Mouse (Mus musculus): Measurements from ENCODE around the gene Col27a1.

Col27a1 gene

GRCm38 (mm10) chr4:63260506-63260905 is 46.7 kb downstream of the Col27a1 start:
- no peak for DNase-seq (ENCODE audit: low spot score)

DNA sequence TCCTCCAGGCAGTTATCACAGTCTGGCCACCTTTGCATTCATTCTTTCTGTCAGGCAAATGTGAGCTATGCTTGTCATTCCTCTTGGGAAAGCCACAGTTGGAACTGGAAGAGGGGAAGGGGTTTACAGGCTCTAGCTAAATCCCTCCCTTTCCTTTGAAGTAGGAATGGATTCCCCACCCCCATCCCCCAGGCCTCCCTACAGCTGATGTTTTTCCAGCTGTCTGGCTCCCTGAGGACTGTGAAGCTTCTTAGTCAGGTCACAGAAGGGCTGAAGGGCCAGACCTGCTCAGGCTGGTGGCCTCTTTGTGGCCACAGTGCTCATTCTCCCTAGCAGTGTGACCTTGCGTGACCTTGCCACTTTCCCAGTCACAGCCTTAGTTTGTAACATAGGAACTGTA is 49.1 kb downstream of the Col27a1 start:
- no peak for DNase-seq (ENCODE audit: low spot score)

DNA sequence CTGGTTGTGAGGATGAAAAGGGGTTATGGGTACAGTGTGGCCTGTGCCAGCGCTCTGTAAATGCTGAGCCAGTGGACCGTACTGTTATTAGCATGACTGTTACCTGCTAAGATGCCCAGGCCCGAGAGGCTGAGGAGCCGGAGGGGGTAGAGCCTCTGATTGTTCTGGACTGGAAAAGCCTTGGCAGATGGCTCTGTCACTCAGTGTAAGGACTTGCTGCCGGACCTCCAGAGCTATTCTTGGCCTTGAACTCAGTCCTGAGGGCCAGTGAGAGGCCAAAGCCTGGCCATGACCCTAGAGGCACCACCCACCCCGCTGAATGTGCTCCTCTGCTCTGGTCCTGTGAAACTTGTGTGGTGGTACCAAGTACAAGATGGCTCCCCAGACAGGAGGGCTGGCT is 52.5 kb downstream of the Col27a1 start:
- no peak for DNase-seq (ENCODE audit: low spot score)

DNA sequence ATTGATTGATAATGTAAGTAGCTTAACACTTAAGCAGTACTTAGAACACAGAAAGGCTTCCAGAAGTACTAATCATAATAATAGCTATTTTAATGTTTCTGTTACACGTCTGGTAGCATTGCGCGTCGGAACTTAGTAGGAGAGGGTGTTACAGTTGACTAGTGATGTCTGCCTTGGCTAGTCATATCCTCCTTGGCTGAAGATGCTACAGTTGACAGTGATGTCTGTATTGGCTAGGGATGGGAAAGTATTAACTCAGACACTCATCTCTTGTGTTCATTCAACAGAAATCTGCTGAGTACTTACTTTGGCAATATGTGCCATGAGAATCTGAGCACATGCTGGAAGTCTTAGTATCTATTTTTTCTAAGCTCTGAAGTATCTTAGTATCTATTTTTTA is 53.3 kb downstream of the Col27a1 start:
- no peak for DNase-seq (ENCODE audit: low spot score)

DNA sequence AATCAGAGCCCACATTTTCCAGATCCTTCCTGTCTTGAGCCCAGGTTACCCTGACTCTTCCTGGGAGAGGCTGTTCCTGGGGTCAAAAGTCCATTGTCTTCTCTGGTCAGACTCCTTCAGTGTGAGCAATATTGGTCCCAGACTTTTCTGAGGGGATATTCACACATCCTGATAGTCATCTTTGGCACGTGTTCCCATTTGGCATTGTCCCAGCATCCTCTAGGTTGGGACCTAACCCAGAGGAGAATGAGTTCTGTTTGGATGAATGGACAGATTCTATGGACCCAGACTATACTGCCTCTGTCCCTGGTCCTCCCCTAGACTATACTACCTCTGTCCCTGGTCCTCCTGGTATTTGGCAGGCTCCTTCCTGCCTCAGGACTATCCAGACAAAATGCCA is 53.8 kb downstream of the Col27a1 start:
- no peak for DNase-seq (ENCODE audit: low spot score)

DNA sequence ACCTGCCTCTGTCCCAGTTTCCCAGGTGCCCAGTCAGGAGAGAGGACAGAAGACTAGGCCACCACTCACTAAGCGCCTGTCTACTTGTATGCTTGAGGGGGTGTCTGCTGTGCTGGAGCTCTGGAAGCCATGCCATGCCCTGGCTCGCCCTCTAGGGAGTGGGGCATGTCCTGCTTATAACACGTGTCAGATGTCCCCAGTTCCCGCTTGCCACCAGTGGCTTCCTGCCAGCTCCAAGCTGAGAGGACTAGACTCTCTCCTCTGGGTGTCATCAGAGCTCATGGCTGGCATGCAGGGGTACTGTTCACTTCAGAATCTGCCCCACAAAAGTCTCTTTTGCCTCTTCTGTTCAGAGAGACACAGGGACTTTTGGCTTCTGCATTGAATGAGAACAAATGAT is 55.0 kb downstream of the Col27a1 start:
- DNase-seq (ENCODE audit: low spot score): no peak

DNA sequence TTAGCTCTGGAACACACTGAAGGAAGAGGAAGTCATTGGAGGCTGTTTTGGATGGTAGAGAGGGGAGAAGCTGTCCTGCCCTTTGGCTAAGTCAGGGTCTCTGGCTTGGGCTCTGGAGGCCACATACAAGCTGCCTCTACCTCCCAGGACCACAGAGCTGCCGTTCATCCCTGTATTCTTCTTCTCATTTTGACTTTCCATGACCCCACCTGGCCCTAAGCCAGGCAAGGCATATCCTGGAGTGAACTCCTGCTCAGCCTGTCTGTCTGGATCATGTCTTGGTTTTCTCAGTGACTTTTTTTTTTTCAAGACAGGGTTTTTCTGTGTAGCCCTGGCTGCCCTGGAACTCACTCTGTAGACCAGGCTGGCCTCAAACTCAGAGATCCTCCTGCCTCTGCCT is 60.7 kb downstream of the Col27a1 start:
- no peak for DNase-seq (ENCODE audit: low spot score)

DNA sequence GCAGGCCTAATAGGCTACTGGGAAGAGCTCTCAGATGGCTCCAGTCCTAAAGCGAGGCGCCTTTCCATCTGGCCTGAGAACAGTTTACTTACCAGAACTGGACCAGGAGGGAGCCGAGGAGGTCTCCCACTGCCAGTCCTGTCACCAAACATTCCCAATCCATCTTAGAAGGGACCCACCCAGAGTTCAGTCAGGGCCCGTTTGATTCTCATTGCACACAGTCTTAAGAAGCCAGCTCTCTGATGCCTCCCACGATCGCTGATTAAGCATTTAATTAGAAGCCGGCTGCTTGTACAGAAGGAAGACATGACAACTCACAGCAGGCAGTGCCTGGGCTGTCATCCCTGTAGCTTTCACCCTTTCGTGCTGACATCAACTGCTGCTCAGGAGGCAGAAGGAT is 61.4 kb downstream of the Col27a1 start:
- DNase-seq (ENCODE audit: low spot score): no peak

DNA sequence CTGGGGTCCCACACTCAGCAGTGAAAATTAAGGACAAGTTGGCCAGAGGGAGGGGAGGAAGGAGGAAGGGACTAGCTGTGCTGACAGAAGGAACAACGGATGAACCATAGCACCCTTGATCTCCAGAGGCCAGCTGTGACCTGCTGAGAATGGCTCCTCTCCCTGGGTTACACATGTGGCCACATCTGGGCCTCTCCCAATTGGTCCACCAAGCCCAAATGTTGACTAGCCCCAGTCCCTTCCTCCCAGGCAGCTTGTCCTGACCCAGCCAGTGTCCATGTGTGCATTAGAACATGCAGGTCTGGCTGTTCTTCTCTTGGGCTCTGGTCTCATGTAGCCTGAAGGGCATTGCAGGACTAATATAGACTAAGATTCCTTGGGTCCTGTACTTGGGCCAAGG is 62.8 kb downstream of the Col27a1 start:
- DNase-seq (ENCODE audit: low spot score): no peak

DNA sequence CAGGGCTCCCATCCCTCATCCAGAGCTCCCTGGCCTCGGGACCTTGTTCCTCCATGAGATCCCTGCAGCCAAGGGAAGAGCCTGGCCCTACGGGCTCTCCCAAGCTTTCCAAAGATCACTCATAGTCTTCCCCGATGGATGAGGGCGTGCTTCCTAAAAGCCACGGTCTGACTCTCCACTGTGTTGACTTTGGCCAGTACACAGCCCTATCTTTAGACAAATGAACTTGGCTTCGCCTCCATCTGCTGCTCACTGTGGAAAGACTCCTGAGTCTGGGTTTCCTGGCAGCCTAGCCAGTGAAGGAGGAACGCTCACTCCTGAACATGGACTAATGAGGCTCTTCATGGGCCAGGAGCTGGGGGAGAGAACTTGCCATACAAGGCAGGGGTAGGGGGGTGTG is 65.0 kb downstream of the Col27a1 start:
- DNase-seq (ENCODE audit: low spot score): no peak

DNA sequence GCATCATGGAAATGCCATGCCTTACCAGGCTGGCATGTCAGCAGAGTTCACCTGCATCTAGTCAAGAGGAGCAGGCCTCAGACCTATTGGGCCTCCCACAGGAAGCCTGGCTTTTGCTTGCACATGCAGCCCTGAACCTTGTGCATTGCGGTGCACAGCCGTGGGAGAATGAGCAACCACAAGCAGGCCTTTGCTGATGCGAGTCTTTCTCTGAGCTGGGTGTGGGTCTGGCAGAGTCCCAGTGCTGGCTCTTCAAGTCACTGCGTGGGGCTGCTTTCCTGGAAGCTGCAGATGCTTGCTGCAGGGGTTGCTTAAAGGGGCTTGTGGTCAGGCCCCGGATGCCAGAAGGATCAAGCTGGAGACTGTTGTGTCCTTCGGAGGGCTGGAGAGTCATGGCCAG is 67.9 kb downstream of the Col27a1 start:
- no peak for DNase-seq (ENCODE audit: low spot score)

GRCm38 (mm10) chr4:63283319-63283718 is 69.5 kb downstream of the Col27a1 start:
- DNase-seq (ENCODE audit: low spot score): no peak

- DNase-seq (ENCODE audit: low spot score): no peak
These were observed 72.2 kb downstream of the Col27a1 start for GRCm38 (mm10) chr4:63286034-63286433.

- DNase-seq (ENCODE audit: low spot score): no peak
These were observed 74.7 kb downstream of the Col27a1 start for GRCm38 (mm10) chr4:63288497-63288896.

DNA sequence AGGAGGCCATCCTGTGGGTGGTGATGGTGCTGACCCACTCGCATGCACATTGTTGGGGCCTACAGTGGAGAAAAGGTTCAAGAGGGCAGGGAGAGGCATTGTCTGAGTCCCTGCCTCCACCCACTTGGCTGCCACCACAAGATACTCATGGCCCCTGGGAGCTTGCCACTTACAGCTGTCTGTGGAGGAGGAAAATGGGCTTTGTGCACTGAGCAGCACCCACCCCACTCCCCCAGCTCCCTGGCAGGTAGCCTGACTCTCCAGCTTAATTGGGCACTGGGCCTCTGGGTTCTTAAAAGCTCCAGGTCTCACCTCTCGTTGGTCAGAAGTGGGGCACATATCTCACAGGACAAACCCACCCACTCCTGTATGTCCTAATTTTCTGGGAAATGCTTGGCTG is 76.3 kb downstream of the Col27a1 start:
- DNase-seq (ENCODE audit: low spot score): no peak

DNA sequence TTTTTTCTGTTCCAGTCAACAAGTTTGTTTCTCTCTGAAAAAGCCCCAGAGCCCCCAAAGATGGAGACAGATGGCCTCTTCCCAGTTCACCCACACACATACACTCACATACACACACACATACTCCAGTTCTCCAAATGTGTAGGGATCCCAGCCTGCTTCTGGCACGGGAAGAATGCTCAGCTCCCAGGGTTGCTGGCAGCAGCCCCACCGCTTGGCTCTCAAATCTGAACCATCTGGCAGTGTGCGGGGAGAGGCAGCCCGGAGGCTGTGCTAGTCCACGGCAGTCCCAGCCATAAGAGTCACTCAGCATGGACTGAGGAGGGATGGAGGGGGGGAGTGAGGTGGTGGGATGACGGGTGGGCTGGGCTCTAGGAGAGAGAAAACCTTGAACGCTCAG is 77.3 kb downstream of the Col27a1 start:
- peak; percentile 77 for DNase-seq (ENCODE audit: low spot score)

GRCm38 (mm10) chr4:63291658-63292057 is 77.9 kb downstream of the Col27a1 start:
- DNase-seq (ENCODE audit: low spot score): no peak

DNA sequence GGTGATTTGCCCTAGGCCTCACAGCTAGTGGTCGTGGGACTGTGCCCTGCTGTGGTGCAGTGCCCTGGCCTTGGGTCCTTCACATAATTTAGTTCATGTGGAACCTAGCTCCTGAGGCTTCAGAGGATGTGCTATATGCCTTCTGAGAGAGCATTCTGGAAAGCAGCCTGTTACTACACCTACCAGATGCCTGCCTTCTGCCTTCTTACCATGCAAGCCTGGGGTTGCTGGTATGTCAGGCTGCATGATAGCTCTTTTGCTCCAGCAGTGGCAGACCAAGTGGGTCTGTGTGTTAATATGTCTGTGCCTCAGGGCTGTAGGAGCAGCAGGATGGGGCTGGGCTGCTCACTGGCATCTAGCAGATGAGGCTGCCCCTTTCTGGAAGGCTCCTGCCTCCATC is 81.8 kb downstream of the Col27a1 start:
- no peak for DNase-seq (ENCODE audit: low spot score)

DNA sequence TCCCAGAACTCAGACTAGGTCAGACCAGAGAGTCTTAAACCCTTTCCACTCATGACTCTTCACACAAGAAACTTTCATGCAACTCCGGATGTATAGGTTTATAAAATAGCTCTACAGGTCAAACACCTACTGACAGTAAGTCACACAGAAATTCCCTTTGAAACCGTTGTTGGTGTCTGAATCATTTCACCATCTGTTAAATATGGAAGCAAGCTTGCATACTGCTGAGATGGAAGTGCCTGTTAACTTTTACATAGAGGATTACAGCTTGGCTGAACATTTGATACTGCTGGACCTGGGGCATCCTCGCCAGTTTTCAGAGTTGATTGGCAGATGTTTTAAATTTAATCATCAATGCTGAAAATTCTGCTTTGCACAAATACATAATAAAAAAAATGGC is 82.5 kb downstream of the Col27a1 start:
- DNase-seq (ENCODE audit: low spot score): no peak

DNA sequence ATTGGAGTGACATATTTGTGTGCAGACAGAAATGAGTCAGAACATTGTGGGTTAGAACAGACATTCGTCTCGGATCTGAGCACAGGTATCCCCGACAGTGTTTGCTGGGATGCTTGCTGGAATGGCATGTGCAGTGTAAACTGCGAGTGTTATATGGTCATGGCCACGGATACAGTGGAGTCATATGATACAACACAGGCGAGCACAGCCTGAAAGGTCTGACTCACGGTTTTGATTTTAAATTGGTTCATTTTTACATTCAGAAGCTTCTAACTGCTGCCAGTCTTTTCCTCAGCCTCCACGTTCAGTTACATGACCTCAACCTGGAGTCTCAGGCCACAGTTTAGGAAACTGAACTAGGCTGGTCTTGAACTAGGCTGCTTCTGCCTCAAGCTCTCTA is 83.1 kb downstream of the Col27a1 start:
- DNase-seq (ENCODE audit: low spot score): no peak

DNA sequence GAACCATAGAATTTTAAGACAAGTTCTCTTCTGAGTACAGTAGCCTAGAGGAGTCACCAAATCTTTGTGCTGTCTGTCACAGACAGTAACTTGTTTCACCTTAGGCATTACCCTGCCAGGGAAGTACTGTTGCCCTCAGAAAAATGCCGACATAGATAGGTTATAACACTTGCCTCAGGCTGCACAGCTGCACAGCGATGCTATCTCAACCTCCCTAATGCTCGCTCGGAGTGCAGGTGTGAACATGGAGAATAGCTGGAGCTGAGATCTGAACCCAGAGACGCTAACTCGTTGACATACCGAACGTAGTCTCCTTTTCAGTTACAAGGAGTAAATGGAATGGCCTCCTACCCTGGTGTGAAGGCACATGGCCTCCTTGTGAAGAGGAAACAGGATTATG is 84.4 kb downstream of the Col27a1 start:
- DNase-seq (ENCODE audit: low spot score): no peak

DNA sequence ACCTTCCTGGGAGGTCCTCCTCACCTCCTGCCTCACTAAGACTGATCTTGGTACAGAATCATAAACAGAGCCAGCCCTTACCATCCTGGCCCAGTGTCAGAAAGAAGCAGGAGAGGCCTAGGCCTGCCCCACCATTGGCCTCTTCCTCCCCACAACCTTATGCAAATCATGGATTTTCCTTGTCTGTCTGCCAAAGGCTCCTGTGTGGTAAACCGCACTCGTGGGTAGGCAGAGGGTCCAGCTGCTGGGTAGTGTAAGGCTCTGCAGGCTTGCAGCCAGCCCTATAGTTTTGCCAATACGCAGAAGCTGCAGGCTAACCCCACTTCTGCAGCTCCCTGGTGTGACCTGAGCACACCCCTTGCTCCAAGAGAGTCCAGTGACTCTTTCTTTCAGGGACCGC is 88.8 kb downstream of the Col27a1 start:
- DNase-seq (ENCODE audit: low spot score): no peak

DNA sequence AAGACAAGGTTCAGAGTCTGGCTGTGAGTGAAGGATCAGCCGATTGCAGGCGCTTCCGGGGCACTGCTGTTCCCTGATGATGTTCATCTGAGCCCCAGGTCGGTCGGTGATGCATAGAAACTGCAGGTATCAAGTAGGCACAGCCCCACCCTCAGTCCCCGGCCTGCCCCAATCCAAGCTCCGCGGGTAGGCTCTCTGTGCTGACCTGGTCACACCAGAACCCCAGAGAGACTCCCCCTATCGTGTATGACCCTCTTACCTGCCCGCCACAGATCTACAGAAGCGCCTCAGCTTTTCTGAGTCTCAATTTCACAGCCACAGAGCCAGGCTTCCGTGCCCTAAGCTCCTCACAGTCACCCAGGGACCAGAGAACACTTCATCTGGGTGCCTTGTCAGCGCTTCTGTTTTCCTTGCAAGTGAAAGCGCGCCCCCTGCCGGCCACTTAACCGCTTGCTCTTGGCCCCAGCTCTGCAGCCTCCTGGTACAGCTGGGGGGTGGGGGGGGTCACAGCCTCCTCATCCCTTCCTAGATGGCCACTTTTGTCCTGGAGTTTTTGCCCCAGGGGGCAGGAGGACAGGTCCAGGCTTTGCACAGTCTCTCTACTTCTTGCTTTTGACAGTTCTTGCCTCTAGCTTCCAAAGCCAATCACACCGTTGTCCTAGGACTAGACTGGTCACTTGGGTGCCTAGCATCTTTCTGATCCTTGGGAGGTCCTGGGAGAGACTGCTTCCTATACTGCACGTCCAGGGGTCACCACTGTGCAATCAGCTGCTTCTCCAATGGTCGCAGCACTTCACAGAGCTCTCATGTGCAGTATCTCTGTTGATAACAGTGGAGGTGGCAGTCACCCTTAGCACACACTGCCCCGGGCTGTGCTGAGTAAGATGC is 93.6 kb downstream of the Col27a1 start:
- peak; percentile 79 for DNase-seq (ENCODE audit: low spot score)

GRCm38 (mm10) chr4:63308316-63308715 is 94.5 kb downstream of the Col27a1 start:
- DNase-seq (ENCODE audit: low spot score): no peak

Measured in layer of hippocampus, adult 9-10 months (tissue).